Mouse (Mus musculus) embryonic facial prominence, embryonic 15.5 days (tissue): ENCODE results near the gene Fndc7. TPM values are rescaled to one million over a fixed set of nuclear protein-coding genes. Genes with fewer than 3 reads are reported as not detected.

ENCODE experiments used
- ATAC-seq: fragments of 200-750 bp; cut with Nextera tagmentation; 2 replicates; pipeline ENCODE4 v1.8.0; 2017; ENCODE audit warnings: low read depth, moderate TSS enrichment; ENCODE audit not compliant: insufficient number of reproducible peaks, low FRiP score, low TSS enrichment
- H3K27ac ChIP-seq: fragments of 300-500 bp; sonication (generic); replicated peaks from 2 replicates; pipeline ENCODE4 v1.5.1; 2015; ENCODE audit warnings: mild to moderate bottlenecking, inconsistent platforms
- H3K27me3 ChIP-seq: fragments of 300-500 bp; sonication (generic); 2 replicates; pipeline ENCODE4 v1.6.1; 2015; ENCODE audit warnings: inconsistent platforms
- H3K36me3 ChIP-seq: fragments of 300-500 bp; sonication (generic); 2 replicates; pipeline ENCODE4 v1.6.1; 2015; ENCODE audit warnings: mild to moderate bottlenecking, inconsistent platforms
- H3K4me1 ChIP-seq: fragments of 300-500 bp; sonication (generic); 2 replicates; pipeline ENCODE4 v1.6.1; 2015; ENCODE audit warnings: inconsistent platforms
- H3K4me2 ChIP-seq: fragments of 300-500 bp; sonication (generic); replicated peaks from 2 replicates; pipeline ENCODE4 v1.6.1; 2015; ENCODE audit warnings: mild to moderate bottlenecking, inconsistent platforms
- H3K4me3 ChIP-seq: fragments of 300-500 bp; sonication (generic); replicated peaks from 2 replicates; pipeline ENCODE4 v1.5.1; 2015; ENCODE audit warnings: mild to moderate bottlenecking, inconsistent platforms
- H3K9ac ChIP-seq: fragments of 300-500 bp; sonication (generic); 2 replicates; pipeline ENCODE4 v1.6.1; 2015; ENCODE audit warnings: inconsistent platforms
- H3K9me3 ChIP-seq: fragments of 300-500 bp; sonication (generic); replicated peaks from 2 replicates; pipeline ENCODE4 v1.6.1; 2016; ENCODE audit warnings: inconsistent platforms
- WGBS: fragments of 180-500 bp; shearing (Covaris S2); methylation state at CpG from one replicate; pipeline ENCODE4 v1.1.7; 2015; 5-methylcytosine and 5-hydroxymethylcytosine counted together
- polyA plus RNA-seq: library from polyadenylated mRNA; unstranded; fragments of >200 nt; fragmentation: Nextera tagmentation; extraction: Ambion mirVana; gene quantifications from 2 replicates; pipeline ENCODE4 v1.2.1, GENCODE M21; 2015

Gene Fndc7
- polyA plus RNA-seq: 0.70 and 0.94 TPM in 2 replicates

GRCm38 (mm10) chr3:108889908-108890307, at the start of gene Fndc7:
Gene Fndc7 (minus strand): TSS chr3:108890008.
- no peaks in the 10 kb centered on the region for H3K36me3 ChIP-seq
- no peak within 1 kb of the TSS for H3K27ac ChIP-seq
- no peak for ATAC-seq
- no peak within 1 kb of the TSS for H3K9ac ChIP-seq
- H3K4me3 ChIP-seq: no peak within 1 kb of the TSS
- WGBS: 80% methylated on average over 1 of the region's 1 CpGs
- H3K4me2 ChIP-seq: no peak within 1 kb of the TSS
- no peaks in the 10 kb centered on the region; the same call in 1 of the 2 replicates for H3K4me1 ChIP-seq
- H3K27me3 ChIP-seq: no peaks in the 10 kb centered on the region
- H3K9me3 ChIP-seq: no peaks in the 10 kb centered on the region

- Histone ChIP-seq H3K9me3 (no peaks in the 10 kb centered on the region), H3K9ac (no peak within 1 kb of the TSS), H3K4me1 (no peaks in the 10 kb centered on the region; the same call in 1 of the 2 replicates), H3K27me3 (no peaks in the 10 kb centered on the region), H3K27ac (no peak within 1 kb of the TSS), H3K36me3 (no peaks in the 10 kb centered on the region), H3K4me3 (peak within 1 kb of the TSS; percentile 44), H3K4me2 (peak within 1 kb of the TSS; percentile 66)
- ATAC-seq: no peak
- WGBS: 65% methylated on average over 5 of the region's 5 CpGs
These were observed 49.8 kb upstream of the Fndc7 start, which contains the start of gene Henmt1 for GRCm38 (mm10) chr3:108939573-108939972. Gene Henmt1 (plus strand): TSS chr3:108939873.

GRCm38 (mm10) chr3:108938691-108939090, 48.9 kb upstream of the Fndc7 start:
- Histone ChIP-seq H3K27ac (no peak overlapping the region), H3K27me3 (no peaks in the 10 kb centered on the region), H3K4me2 (no peak overlapping the region), H3K4me1 (no peaks in the 10 kb centered on the region; the same call in 1 of the 2 replicates), H3K4me3 (no peak overlapping the region), H3K36me3 (no peaks in the 10 kb centered on the region), H3K9me3 (no peaks in the 10 kb centered on the region), H3K9ac (no peak overlapping the region)
- 92% methylated on average over 5 of the region's 5 CpGs for WGBS
- no peak for ATAC-seq

GRCm38 (mm10) chr3:108933557-108933956, 43.7 kb upstream of the Fndc7 start:
- 96% methylated on average over 6 of the region's 6 CpGs for WGBS
- Histone ChIP-seq H3K9me3 (no peaks in the 10 kb centered on the region), H3K36me3 (no peaks in the 10 kb centered on the region), H3K27me3 (no peaks in the 10 kb centered on the region), H3K4me2 (no peak overlapping the region), H3K4me3 (no peak overlapping the region), H3K9ac (no peak overlapping the region), H3K4me1 (no peaks in the 10 kb centered on the region), H3K27ac (no peak overlapping the region)
- ATAC-seq: no peak

GRCm38 (mm10) chr3:108926308-108926707, 36.5 kb upstream of the Fndc7 start:
- no peak overlapping the region for H3K27ac ChIP-seq
- no peak overlapping the region for H3K9ac ChIP-seq
- no peaks in the 10 kb centered on the region for H3K36me3 ChIP-seq
- no peaks in the 10 kb centered on the region for H3K4me1 ChIP-seq
- H3K27me3 ChIP-seq: no peaks in the 10 kb centered on the region
- H3K9me3 ChIP-seq: no peaks in the 10 kb centered on the region
- H3K4me2 ChIP-seq: no peak overlapping the region
- no peak for ATAC-seq
- 85% methylated on average over 1 of the region's 1 CpGs for WGBS
- no peak overlapping the region for H3K4me3 ChIP-seq

GRCm38 (mm10) chr3:108925677-108926076, 35.9 kb upstream of the Fndc7 start:
- H3K36me3 ChIP-seq: no peaks in the 10 kb centered on the region
- H3K9ac ChIP-seq: no peak overlapping the region
- no peak overlapping the region for H3K27ac ChIP-seq
- H3K4me1 ChIP-seq: no peaks in the 10 kb centered on the region
- no peak overlapping the region for H3K4me2 ChIP-seq
- no peak overlapping the region for H3K4me3 ChIP-seq
- WGBS: 87% methylated on average over 4 of the region's 4 CpGs
- no peaks in the 10 kb centered on the region for H3K27me3 ChIP-seq
- no peaks in the 10 kb centered on the region for H3K9me3 ChIP-seq
- no peak for ATAC-seq

- Histone ChIP-seq H3K4me1 (no peaks in the 10 kb centered on the region), H3K36me3 (no peaks in the 10 kb centered on the region), H3K4me2 (no peak overlapping the region), H3K27ac (no peak overlapping the region), H3K27me3 (no peaks in the 10 kb centered on the region), H3K4me3 (no peak overlapping the region), H3K9me3 (no peaks in the 10 kb centered on the region), H3K9ac (no peak overlapping the region)
- no peak for ATAC-seq
- 86% methylated on average over 1 of the region's 1 CpGs for WGBS
These were observed 32.0 kb upstream of the Fndc7 start for GRCm38 (mm10) chr3:108921822-108922221.

GRCm38 (mm10) chr3:108920442-108921070, 30.7 kb upstream of the Fndc7 start:
- ATAC-seq: no peak
- no peak overlapping the region for H3K27ac ChIP-seq
- H3K27me3 ChIP-seq: no peaks in the 10 kb centered on the region
- H3K9me3 ChIP-seq: no peaks in the 10 kb centered on the region
- no peak overlapping the region for H3K4me3 ChIP-seq
- no peaks in the 10 kb centered on the region for H3K36me3 ChIP-seq
- 89% methylated on average over 3 of the region's 3 CpGs for WGBS
- H3K9ac ChIP-seq: no peak overlapping the region
- no peak overlapping the region for H3K4me2 ChIP-seq
- H3K4me1 ChIP-seq: no peaks in the 10 kb centered on the region

GRCm38 (mm10) chr3:108918852-108919251, 29.0 kb upstream of the Fndc7 start:
- H3K9ac ChIP-seq: no peak overlapping the region
- no peaks in the 10 kb centered on the region for H3K4me1 ChIP-seq
- ATAC-seq: no peak
- H3K27me3 ChIP-seq: no peaks in the 10 kb centered on the region
- H3K4me2 ChIP-seq: no peak overlapping the region
- no peaks in the 10 kb centered on the region for H3K9me3 ChIP-seq
- no peak overlapping the region for H3K4me3 ChIP-seq
- H3K27ac ChIP-seq: no peak overlapping the region
- 90% methylated on average over 1 of the region's 1 CpGs for WGBS
- no peaks in the 10 kb centered on the region for H3K36me3 ChIP-seq

GRCm38 (mm10) chr3:108917986-108918385, 28.2 kb upstream of the Fndc7 start:
- no peak overlapping the region for H3K4me3 ChIP-seq
- H3K4me1 ChIP-seq: no peaks in the 10 kb centered on the region
- no peak overlapping the region for H3K4me2 ChIP-seq
- no peaks in the 10 kb centered on the region for H3K9me3 ChIP-seq
- 65% methylated on average over 3 of the region's 3 CpGs for WGBS
- ATAC-seq: no peak
- no peak overlapping the region for H3K27ac ChIP-seq
- no peaks in the 10 kb centered on the region for H3K27me3 ChIP-seq
- no peak overlapping the region for H3K9ac ChIP-seq
- H3K36me3 ChIP-seq: no peaks in the 10 kb centered on the region

GRCm38 (mm10) chr3:108916857-108917256, 27.0 kb upstream of the Fndc7 start:
- Histone ChIP-seq H3K27ac (no peak overlapping the region), H3K4me2 (no peak overlapping the region), H3K36me3 (no peaks in the 10 kb centered on the region), H3K9me3 (no peaks in the 10 kb centered on the region), H3K27me3 (no peaks in the 10 kb centered on the region), H3K9ac (no peak overlapping the region), H3K4me1 (no peaks in the 10 kb centered on the region; the same call in 1 of the 2 replicates), H3K4me3 (no peak overlapping the region)
- ATAC-seq: no peak
- WGBS: 33% methylated on average over 4 of the region's 4 CpGs

GRCm38 (mm10) chr3:108915999-108916398, 26.2 kb upstream of the Fndc7 start:
- ATAC-seq: no peak
- Histone ChIP-seq H3K27ac (no peak overlapping the region), H3K9me3 (no peaks in the 10 kb centered on the region), H3K4me2 (no peak overlapping the region), H3K4me1 (no peaks in the 10 kb centered on the region; the same call in 1 of the 2 replicates), H3K27me3 (no peaks in the 10 kb centered on the region), H3K9ac (no peak overlapping the region), H3K36me3 (no peaks in the 10 kb centered on the region), H3K4me3 (no peak overlapping the region)
- 59% methylated on average over 1 of the region's 1 CpGs for WGBS
